Mouse (Mus musculus): ENCODE results near the gene Pdyn. TPM values are rescaled to one million over a fixed set of nuclear protein-coding genes. Genes with fewer than 3 reads are reported as not detected.

The Pdyn gene
- polyA plus RNA-seq, 1 experiment from 2014 or later, result 0.62 TPM

GRCm38 (mm10) chr2:129689694-129690093 is 9.9 kb downstream of the Pdyn start:
- Histone ChIP-seq H3K27me3 (ENCODE audit: insufficient read depth, low read length) (no peaks in the 10 kb centered on the region), H3K4me3 (ENCODE audit: low read length) (no peak overlapping the region), H3K4me2 (replicated peaks; ENCODE audit: low read depth, low read length) (no peak overlapping the region), H3K4me1 (ENCODE audit: insufficient read depth, low read length) (no peaks in the 10 kb centered on the region), H3K9me3 (ENCODE audit: low read length) (no peaks in the 10 kb centered on the region), H3K36me3 (ENCODE audit: insufficient read depth, low read length) (no peaks in the 10 kb centered on the region), H3K27ac (ENCODE audit: low read length) (no peak overlapping the region), H3K9ac (replicated peaks; ENCODE audit: low read length) (no peak overlapping the region)
- WGBS, result 79% methylated on average over 7 of the region's 7 CpGs
- no peak for ATAC-seq (ENCODE audit: low FRiP score, low TSS enrichment)

- no peak for ATAC-seq (ENCODE audit: low FRiP score, low TSS enrichment)
- Histone ChIP-seq H3K9ac (replicated peaks; ENCODE audit: low read length) (no peak overlapping the region), H3K4me1 (ENCODE audit: insufficient read depth, low read length) (no peaks in the 10 kb centered on the region), H3K4me3 (ENCODE audit: low read length) (no peak overlapping the region), H3K27me3 (ENCODE audit: insufficient read depth, low read length) (no peaks in the 10 kb centered on the region), H3K9me3 (ENCODE audit: low read length) (no peaks in the 10 kb centered on the region), H3K27ac (ENCODE audit: low read length) (no peak overlapping the region), H3K4me2 (replicated peaks; ENCODE audit: low read depth, low read length) (no peak overlapping the region), H3K36me3 (ENCODE audit: insufficient read depth, low read length) (no peaks in the 10 kb centered on the region)
- 93% methylated on average over 28 of the region's 28 CpGs for WGBS
These were observed 11.5 kb downstream of the Pdyn start for GRCm38 (mm10) chr2:129688036-129688625.

GRCm38 (mm10) chr2:129686908-129687307 is 12.7 kb downstream of the Pdyn start:
- no peak overlapping the region for H3K27ac ChIP-seq (ENCODE audit: low read length)
- H3K36me3 ChIP-seq (ENCODE audit: insufficient read depth, low read length), result no peaks in the 10 kb centered on the region
- no peak for ATAC-seq (ENCODE audit: low FRiP score, low TSS enrichment)
- H3K4me3 ChIP-seq (ENCODE audit: low read length), result no peak overlapping the region
- H3K4me2 ChIP-seq (replicated peaks; ENCODE audit: low read depth, low read length), result no peak overlapping the region
- 24% methylated on average over 10 of the region's 10 CpGs for WGBS
- no peak overlapping the region for H3K9ac ChIP-seq (replicated peaks; ENCODE audit: low read length)
- H3K9me3 ChIP-seq (ENCODE audit: low read length), result no peaks in the 10 kb centered on the region
- H3K27me3 ChIP-seq (ENCODE audit: insufficient read depth, low read length), result no peaks in the 10 kb centered on the region
- no peaks in the 10 kb centered on the region for H3K4me1 ChIP-seq (ENCODE audit: insufficient read depth, low read length)

- Histone ChIP-seq H3K36me3 (ENCODE audit: insufficient read depth, low read length) (no peaks in the 10 kb centered on the region), H3K9me3 (ENCODE audit: low read length) (no peaks in the 10 kb centered on the region), H3K27ac (ENCODE audit: low read length) (no peak overlapping the region), H3K4me3 (ENCODE audit: low read length) (no peak overlapping the region), H3K4me2 (replicated peaks; ENCODE audit: low read depth, low read length) (no peak overlapping the region), H3K9ac (replicated peaks; ENCODE audit: low read length) (no peak overlapping the region), H3K4me1 (ENCODE audit: insufficient read depth, low read length) (no peaks in the 10 kb centered on the region), H3K27me3 (ENCODE audit: insufficient read depth, low read length) (no peaks in the 10 kb centered on the region)
- WGBS, result 86% methylated on average over 4 of the region's 4 CpGs
- ATAC-seq (ENCODE audit: low FRiP score, low TSS enrichment), result no peak
These were observed 15.6 kb downstream of the Pdyn start for GRCm38 (mm10) chr2:129684014-129684413.

- no peaks in the 10 kb centered on the region for H3K9me3 ChIP-seq (ENCODE audit: low read length)
- H3K4me1 ChIP-seq (ENCODE audit: insufficient read depth, low read length), result no peaks in the 10 kb centered on the region; the same call in 1 of the 2 replicates
- ATAC-seq (ENCODE audit: low FRiP score, low TSS enrichment), result no peak
- no peaks in the 10 kb centered on the region for H3K36me3 ChIP-seq (ENCODE audit: insufficient read depth, low read length)
- 85% methylated on average over 3 of the region's 3 CpGs for WGBS
- no peaks in the 10 kb centered on the region for H3K27me3 ChIP-seq (ENCODE audit: insufficient read depth, low read length)
- H3K4me2 ChIP-seq (replicated peaks; ENCODE audit: low read depth, low read length), result no peak overlapping the region
- H3K4me3 ChIP-seq (ENCODE audit: low read length), result no peak overlapping the region
- no peak overlapping the region for H3K27ac ChIP-seq (ENCODE audit: low read length)
- no peak overlapping the region for H3K9ac ChIP-seq (replicated peaks; ENCODE audit: low read length)
These were observed 19.4 kb downstream of the Pdyn start for GRCm38 (mm10) chr2:129680236-129680635.

GRCm38 (mm10) chr2:129679066-129679465 is 20.6 kb downstream of the Pdyn start:
- 83% methylated on average over 5 of the region's 5 CpGs for WGBS
- H3K36me3 ChIP-seq (ENCODE audit: insufficient read depth, low read length), result no peaks in the 10 kb centered on the region
- no peaks in the 10 kb centered on the region for H3K9me3 ChIP-seq (ENCODE audit: low read length)
- no peak for ATAC-seq (ENCODE audit: low FRiP score, low TSS enrichment)
- no peak overlapping the region for H3K4me2 ChIP-seq (replicated peaks; ENCODE audit: low read depth, low read length)
- H3K27me3 ChIP-seq (ENCODE audit: insufficient read depth, low read length), result no peaks in the 10 kb centered on the region
- no peak overlapping the region for H3K4me3 ChIP-seq (ENCODE audit: low read length)
- no peak overlapping the region for H3K27ac ChIP-seq (ENCODE audit: low read length)
- H3K9ac ChIP-seq (replicated peaks; ENCODE audit: low read length), result no peak overlapping the region
- H3K4me1 ChIP-seq (ENCODE audit: insufficient read depth, low read length), result no peaks in the 10 kb centered on the region; the same call in 1 of the 2 replicates

GRCm38 (mm10) chr2:129677664-129678063 is 22.0 kb downstream of the Pdyn start:
- no peak overlapping the region for H3K4me2 ChIP-seq (replicated peaks; ENCODE audit: low read depth, low read length)
- 30% methylated on average over 2 of the region's 2 CpGs for WGBS
- H3K4me3 ChIP-seq (ENCODE audit: low read length), result no peak overlapping the region
- no peaks in the 10 kb centered on the region for H3K9me3 ChIP-seq (ENCODE audit: low read length)
- H3K27ac ChIP-seq (ENCODE audit: low read length), result no peak overlapping the region
- no peaks in the 10 kb centered on the region; the same call in 1 of the 2 replicates for H3K4me1 ChIP-seq (ENCODE audit: insufficient read depth, low read length)
- H3K9ac ChIP-seq (replicated peaks; ENCODE audit: low read length), result no peak overlapping the region
- peak; percentile 81 for ATAC-seq (ENCODE audit: low FRiP score, low TSS enrichment)
- no peaks in the 10 kb centered on the region for H3K36me3 ChIP-seq (ENCODE audit: insufficient read depth, low read length)
- H3K27me3 ChIP-seq (ENCODE audit: insufficient read depth, low read length), result no peaks in the 10 kb centered on the region

GRCm38 (mm10) chr2:129674935-129675634 is 24.6 kb downstream of the Pdyn start:
- 31% methylated on average over 13 of the region's 13 CpGs for WGBS
- no peak overlapping the region for H3K4me2 ChIP-seq (replicated peaks; ENCODE audit: low read depth, low read length)
- ATAC-seq (ENCODE audit: low FRiP score, low TSS enrichment), result peak; percentile 46; the same call in 1 of the 2 replicates

GRCm38 (mm10) chr2:129671911-129672310 is 27.7 kb downstream of the Pdyn start:
- 77% methylated on average over 4 of the region's 4 CpGs for WGBS
- H3K36me3 ChIP-seq (ENCODE audit: insufficient read depth, low read length), result no peaks in the 10 kb centered on the region
- H3K27me3 ChIP-seq (ENCODE audit: insufficient read depth, low read length), result no peaks in the 10 kb centered on the region
- H3K9me3 ChIP-seq (ENCODE audit: low read length), result no peaks in the 10 kb centered on the region
- no peak overlapping the region for H3K9ac ChIP-seq (replicated peaks; ENCODE audit: low read length)
- no peak for ATAC-seq (ENCODE audit: low FRiP score, low TSS enrichment)
- H3K4me1 ChIP-seq (ENCODE audit: insufficient read depth, low read length), result no peaks in the 10 kb centered on the region
- H3K4me2 ChIP-seq (replicated peaks; ENCODE audit: low read depth, low read length), result no peak overlapping the region
- H3K27ac ChIP-seq (ENCODE audit: low read length), result no peak overlapping the region
- no peak overlapping the region for H3K4me3 ChIP-seq (ENCODE audit: low read length)

More at GRCm38 (mm10) chr2:129674935-129675634, 24.6 kb downstream of the Pdyn start:
- Histone ChIP-seq H3K36me3 (ENCODE audit: insufficient read depth, low read length) (no peaks in the 10 kb centered on the region), H3K4me1 (ENCODE audit: insufficient read depth, low read length) (no peaks in the 10 kb centered on the region; the same call in 1 of the 2 replicates), H3K4me3 (ENCODE audit: low read length) (no peak overlapping the region), H3K27me3 (ENCODE audit: insufficient read depth, low read length) (no peaks in the 10 kb centered on the region), H3K9ac (replicated peaks; ENCODE audit: low read length) (no peak overlapping the region), H3K27ac (ENCODE audit: low read length) (no peak overlapping the region), H3K9me3 (ENCODE audit: low read length) (no peaks in the 10 kb centered on the region)

- Histone ChIP-seq H3K36me3 (ENCODE audit: insufficient read depth, low read length) (no peaks in the 10 kb centered on the region), H3K9ac (replicated peaks; ENCODE audit: low read length) (no peak overlapping the region), H3K4me1 (ENCODE audit: insufficient read depth, low read length) (no peaks in the 10 kb centered on the region), H3K9me3 (ENCODE audit: low read length) (no peaks in the 10 kb centered on the region), H3K4me2 (replicated peaks; ENCODE audit: low read depth, low read length) (no peak overlapping the region), H3K27ac (ENCODE audit: low read length) (no peak overlapping the region), H3K4me3 (ENCODE audit: low read length) (no peak overlapping the region), H3K27me3 (ENCODE audit: insufficient read depth, low read length) (no peaks in the 10 kb centered on the region)
- WGBS, result 76% methylated on average over 4 of the region's 4 CpGs
- no peak for ATAC-seq (ENCODE audit: low FRiP score, low TSS enrichment)
These were observed 37.2 kb downstream of the Pdyn start for GRCm38 (mm10) chr2:129662484-129662883.
